ENCODE assay signal across 8 mouse cellular contexts in the genomic region with DNA sequence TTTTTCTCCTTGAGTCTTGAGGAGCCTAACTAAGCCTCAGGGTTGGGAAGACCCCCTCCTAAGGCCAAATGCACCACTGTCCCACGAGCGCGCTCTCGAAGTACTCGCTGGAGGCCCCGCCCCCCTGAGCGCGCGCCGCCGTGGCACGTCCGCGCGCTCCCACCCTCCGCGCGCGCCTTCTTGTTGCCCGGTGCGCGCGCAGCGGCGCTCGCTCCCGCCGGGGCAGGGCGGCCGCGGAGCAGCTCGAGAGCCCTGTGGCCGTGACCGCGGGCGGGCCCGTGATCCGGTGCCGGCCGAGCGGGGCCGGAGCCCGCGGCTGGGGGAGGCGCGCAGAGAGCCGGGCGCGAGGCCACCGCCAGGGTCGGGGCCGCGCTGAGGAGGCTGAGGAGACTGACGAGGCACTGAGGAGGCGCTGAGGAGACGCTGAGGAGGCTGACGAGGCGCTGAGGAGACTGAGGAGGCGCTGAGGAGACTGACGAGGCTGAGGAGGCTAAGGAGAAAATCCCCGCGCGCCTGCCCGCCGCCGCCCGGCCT. TPM values are rescaled to one million over a fixed set of nuclear protein-coding genes. Genes with fewer than 3 reads are reported as not detected.
DNase-seq lines count a peak whose midpoint lies in the region; ATAC-seq and TF ChIP-seq lines count a peak whose summit lies in the region.

A gene (plus strand): TSS at position 207 of the 534 bp plus-strand sequence.

- H3K4me3 ChIP-seq in cerebellum, adult 2 months (replicated peaks; ENCODE audit: insufficient read depth, low read depth, low read length) = peak within 1 kb of the TSS; percentile 86
- peak within 1 kb of the TSS; percentile 91 for H3K4me3 ChIP-seq in hindbrain, embryonic 11.5 days (ENCODE audit: low read depth, low read length)
- peak within 1 kb of the TSS; percentile 95 for H3K4me3 ChIP-seq in lung, embryonic 16.5 days (ENCODE audit: low read length)

- WGBS in cerebellum, adult 2 months = 1% methylated on average over 67 of the region's 67 CpGs
- WGBS in hindbrain, embryonic 11.5 days = under 1% methylated on average over 50 of the region's 67 CpGs
- under 1% methylated on average over 67 of the region's 67 CpGs for WGBS in lung, embryonic 16.5 days

- DNase-seq in MN1 (ENCODE audit: low spot score) = peak; percentile 91
- DNase-seq in cerebellum, adult 2 months = peak; percentile 91 to 92
- DNase-seq in frontal cortex, adult 2 months (ENCODE audit: extremely low spot score in 1 of 2, low spot score in 1 of 2) = peak; percentile 36 to 84
- peak; percentile 94 for DNase-seq in hindbrain, embryonic 11.5 days (ENCODE audit: low spot score)
- peak; percentile 91 for DNase-seq in layer of hippocampus, adult 9-11 months
- peak; percentile 82 for DNase-seq in ovary, postnatal 14 days (ENCODE audit: low spot score)
- DNase-seq in thymus, postnatal 10 days (ENCODE audit: low spot score in 2 of 2) = peak; percentile 66 to 82

- peak within 1 kb of the TSS; percentile 60 for H3K4me2 ChIP-seq in hindbrain, embryonic 11.5 days (replicated peaks; ENCODE audit: low read depth, low read length)
- peak within 1 kb of the TSS; percentile 78 for H3K4me2 ChIP-seq in lung, embryonic 16.5 days (ENCODE audit: low read depth, low read length)

- peak within 1 kb of the TSS; percentile 82 for H3K27ac ChIP-seq in cerebellum, adult 2 months (ENCODE audit: insufficient read depth, low read length)
- peak within 1 kb of the TSS; percentile 97 for H3K27ac ChIP-seq in hindbrain, embryonic 11.5 days (ENCODE audit: low read depth, low read length)
- peak within 1 kb of the TSS; percentile 95 for H3K27ac ChIP-seq in lung, embryonic 16.5 days (ENCODE audit: low read length)

- no peaks in the 10 kb centered on the region for H3K36me3 ChIP-seq in hindbrain, embryonic 11.5 days (ENCODE audit: control insufficient read depth, insufficient read depth, low read length)
- H3K36me3 ChIP-seq in lung, embryonic 16.5 days (ENCODE audit: control insufficient read depth, insufficient read depth, low read length) = no peaks in the 10 kb centered on the region

- no peaks in the 10 kb centered on the region for H3K27me3 ChIP-seq in cerebellum, adult 2 months (ENCODE audit: control insufficient read depth, insufficient read depth, low read length)
- no peaks in the 10 kb centered on the region for H3K27me3 ChIP-seq in hindbrain, embryonic 11.5 days (ENCODE audit: control insufficient read depth, insufficient read depth, low read length)
- H3K27me3 ChIP-seq in lung, embryonic 16.5 days (ENCODE audit: control insufficient read depth, insufficient read depth, low read depth, low read length) = no peaks in the 10 kb centered on the region

- peak; percentile 52; the same call in 1 of the 2 replicates for TF ChIP-seq POLR2A in cerebellum, adult 2 months (IDR thresholded peaks at IDR 0.05; ENCODE audit: borderline replicate concordance, insufficient read depth, low read length)

- peak within 1 kb of the TSS; percentile 97 for H3K9ac ChIP-seq in hindbrain, embryonic 11.5 days (ENCODE audit: low read depth, low read length)
- peak within 1 kb of the TSS; percentile 96 for H3K9ac ChIP-seq in lung, embryonic 16.5 days (ENCODE audit: low read length)

- H3K9me3 ChIP-seq in hindbrain, embryonic 11.5 days (ENCODE audit: control insufficient read depth, low read length) = no peaks in the 10 kb centered on the region
- H3K9me3 ChIP-seq in lung, embryonic 16.5 days (ENCODE audit: control insufficient read depth, low read length) = no peaks in the 10 kb centered on the region

- H3K4me1 ChIP-seq in cerebellum, adult 2 months (ENCODE audit: control insufficient read depth, insufficient read depth, low read length) = peaks cover 5% of the 10 kb centered on the region; the same call in 1 of the 2 replicates
- no peaks in the 10 kb centered on the region for H3K4me1 ChIP-seq in hindbrain, embryonic 11.5 days (replicated peaks; ENCODE audit: control insufficient read depth, insufficient read depth, low read length)
- H3K4me1 ChIP-seq in lung, embryonic 16.5 days (replicated peaks; ENCODE audit: control insufficient read depth, insufficient read depth, low read length) = peaks cover 14% of the 10 kb centered on the region

- peak; percentile 92 for ATAC-seq in hindbrain, embryonic 11.5 days (ENCODE audit: low FRiP score)
- peak; percentile 95 for ATAC-seq in lung, embryonic 16.5 days (ENCODE audit: low read depth)

- TF ChIP-seq CTCF in cerebellum, adult 2 months (IDR thresholded peaks at IDR 0.05; ENCODE audit: borderline replicate concordance, insufficient read depth, low read depth, low read length) = no peak

RNA-seq across cellular contexts. Expression of the gene that starts here (rescaled TPM):
- polyA plus RNA-seq in cerebellum, adult 2 months (2012; rRNA removed) = 22.8 and 23.1 TPM in 2 replicates
- polyA plus RNA-seq in frontal cortex, adult 2 months (2012; rRNA removed) = 27.1 and 29.9 TPM in 2 replicates
- 7.6 and 9.4 TPM in 2 replicates for polyA plus RNA-seq in hindbrain, embryonic 11.5 days (2014; fragmentation: Nextera tagmentation; extraction: Ambion mirVana)
- 4.3 and 4.6 TPM in 2 replicates for polyA plus RNA-seq in lung, embryonic 16.5 days (2015; fragmentation: Nextera tagmentation; extraction: Ambion mirVana)

Comparison
In these comparisons a context has a peak if more than half of its experiments do, and no peak if none do; other contexts are left out.
1. Peak in every context shown above with its lines: DNase-seq, ATAC-seq, H3K4me3 ChIP-seq and H3K27ac ChIP-seq.